Mouse (Mus musculus): ENCODE measurements around the gene Cpsf4l.

The Cpsf4l gene

DNA sequence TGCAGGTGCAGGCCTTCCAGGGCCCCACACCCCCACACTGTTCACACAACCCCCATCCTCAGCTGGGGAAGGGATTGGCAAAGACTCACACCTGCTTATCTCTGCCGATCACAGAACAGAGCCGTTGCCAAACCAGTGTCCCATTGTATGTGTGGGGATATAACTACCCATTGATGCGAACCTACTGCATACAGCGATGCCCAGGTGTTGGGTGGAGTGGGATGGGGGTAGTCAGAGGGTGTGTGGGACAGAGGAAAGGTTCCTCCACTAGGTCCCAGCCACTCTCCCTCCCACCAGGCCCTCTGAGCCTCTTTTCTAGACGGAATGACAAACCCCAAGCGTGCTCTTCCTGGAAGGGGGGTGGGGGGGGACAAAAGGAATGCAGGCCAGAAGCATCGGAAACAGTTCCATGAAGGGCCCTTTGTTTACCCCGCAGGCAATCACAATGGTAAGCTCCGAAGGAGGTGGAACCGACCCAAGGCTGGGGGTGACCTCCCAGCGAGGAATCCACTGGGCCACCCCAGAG is at the start of gene Cpsf4l:
Cpsf4l (minus strand) TSS at position 287 of the 526 bp plus-strand sequence.
- no peak for ATAC-seq (ENCODE audit: insufficient number of reproducible peaks, low FRiP score, low TSS enrichment)

GRCm38 (mm10) chr11:113758851-113759250 is 49.0 kb upstream of the Cpsf4l start:
- ATAC-seq (ENCODE audit: insufficient number of reproducible peaks, low FRiP score, low TSS enrichment), result no peak

GRCm38 (mm10) chr11:113756578-113756977 is 46.8 kb upstream of the Cpsf4l start:
- no peak for ATAC-seq (ENCODE audit: insufficient number of reproducible peaks, low FRiP score, low TSS enrichment)

DNA sequence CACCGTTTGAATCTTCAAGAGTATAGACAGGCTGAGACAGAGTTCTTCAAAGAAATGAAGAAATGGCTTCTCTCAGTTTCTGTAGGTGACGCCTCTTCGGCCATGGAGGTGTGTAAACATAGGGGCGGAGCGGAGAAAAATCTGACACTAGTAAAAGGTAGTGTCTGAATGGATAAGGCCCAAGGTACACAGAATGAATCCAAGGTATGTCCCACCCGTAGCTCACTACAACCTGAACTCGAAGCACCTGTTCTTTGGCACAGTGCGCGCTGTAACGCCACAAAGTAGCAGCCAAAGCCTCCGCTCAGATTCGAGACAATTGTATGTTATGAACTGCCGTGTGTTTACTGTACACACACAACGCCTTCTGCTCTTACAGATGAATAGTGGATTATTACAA is 46.1 kb upstream of the Cpsf4l start:
- no peak for ATAC-seq (ENCODE audit: insufficient number of reproducible peaks, low FRiP score, low TSS enrichment)

DNA sequence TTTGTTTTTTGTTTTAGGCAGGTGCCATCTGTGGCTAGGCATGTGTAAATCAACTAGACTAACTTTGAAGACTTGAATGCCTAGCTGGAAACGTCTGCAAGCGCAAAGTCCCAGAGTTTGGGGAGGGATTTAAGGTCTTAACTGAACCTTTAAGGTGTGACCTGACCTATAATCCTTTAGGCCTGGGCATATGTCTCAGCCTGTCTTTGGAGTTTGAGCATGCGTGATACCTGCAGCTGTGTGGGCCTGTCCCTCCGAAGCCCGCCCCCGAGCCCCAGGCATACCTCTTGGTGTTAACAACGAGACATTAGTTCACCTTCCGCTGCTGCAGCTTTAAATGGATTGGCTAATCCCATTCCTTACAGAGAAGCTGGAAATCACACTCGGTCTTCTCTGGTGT is 45.0 kb upstream of the Cpsf4l start:
- ATAC-seq (ENCODE audit: insufficient number of reproducible peaks, low FRiP score, low TSS enrichment), result no peak

DNA sequence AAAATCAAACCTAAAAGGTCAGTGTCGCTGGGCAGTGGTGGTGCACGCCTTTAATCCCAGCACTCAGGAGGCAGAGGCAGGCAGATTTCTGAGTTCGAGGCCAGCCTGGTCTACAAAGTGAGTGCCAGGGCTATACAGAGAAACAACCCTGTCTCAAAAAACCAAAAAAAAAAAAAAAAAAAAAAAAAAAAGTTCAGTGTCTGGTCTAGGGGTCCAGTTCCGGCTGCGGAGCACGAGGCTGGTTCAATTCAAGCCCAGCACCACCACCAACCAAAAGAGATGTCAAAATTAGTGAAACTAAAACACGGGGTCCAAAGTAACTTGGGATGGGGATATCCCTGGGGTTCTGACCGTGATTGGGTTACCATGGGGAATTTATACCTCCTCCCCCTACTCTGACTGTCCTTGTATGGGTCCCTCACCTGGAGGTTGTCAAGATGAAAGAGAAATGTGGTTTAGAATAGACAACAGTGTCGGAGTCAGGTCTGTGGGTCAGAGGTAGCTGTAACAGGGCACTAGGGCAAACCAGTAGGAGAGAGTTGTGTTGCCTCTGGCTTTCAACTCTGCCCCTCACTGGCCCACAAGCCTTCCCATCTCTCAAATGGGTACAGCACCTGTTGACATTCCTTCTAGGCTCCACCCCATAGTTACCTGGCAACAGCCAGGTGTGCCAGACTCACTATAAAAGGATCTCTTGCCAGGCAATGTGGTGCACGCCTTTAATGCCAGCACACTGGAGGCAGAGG is 43.0 kb upstream of the Cpsf4l start:
- ATAC-seq (ENCODE audit: insufficient number of reproducible peaks, low FRiP score, low TSS enrichment), result no peak

DNA sequence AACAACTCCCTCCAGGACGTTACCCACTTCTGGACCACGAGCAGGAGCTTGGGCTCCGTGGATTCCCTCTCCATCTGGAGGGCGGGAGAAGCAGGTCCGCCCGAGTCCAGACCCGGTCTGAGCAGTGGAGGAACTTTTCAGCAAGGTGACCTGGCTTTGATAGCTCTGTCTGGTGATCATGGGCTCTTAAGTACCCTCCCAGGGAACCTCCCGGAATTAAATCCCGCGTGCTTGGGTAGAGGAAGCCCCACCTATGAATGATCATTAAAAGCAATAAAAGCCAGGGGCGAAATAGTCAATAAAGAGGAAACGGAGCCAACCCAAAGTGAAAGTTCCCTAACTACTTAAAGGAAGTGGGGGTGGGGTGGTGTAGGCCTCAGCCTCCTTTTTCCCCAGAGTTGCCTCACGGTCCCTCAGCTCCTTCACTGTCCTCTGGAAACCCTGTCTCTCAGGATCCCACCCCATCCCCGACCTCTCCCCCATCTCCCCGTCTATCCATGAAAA is 42.4 kb upstream of the Cpsf4l start:
- ATAC-seq (ENCODE audit: insufficient number of reproducible peaks, low FRiP score, low TSS enrichment), result no peak

- peak; percentile 64 for ATAC-seq (ENCODE audit: insufficient number of reproducible peaks, low FRiP score, low TSS enrichment)
These were observed 41.8 kb upstream of the Cpsf4l start, which contains the start of gene Cdc42ep4 for GRCm38 (mm10) chr11:113751484-113752084. Gene Cdc42ep4 (minus strand): TSS chr11:113751881.

DNA sequence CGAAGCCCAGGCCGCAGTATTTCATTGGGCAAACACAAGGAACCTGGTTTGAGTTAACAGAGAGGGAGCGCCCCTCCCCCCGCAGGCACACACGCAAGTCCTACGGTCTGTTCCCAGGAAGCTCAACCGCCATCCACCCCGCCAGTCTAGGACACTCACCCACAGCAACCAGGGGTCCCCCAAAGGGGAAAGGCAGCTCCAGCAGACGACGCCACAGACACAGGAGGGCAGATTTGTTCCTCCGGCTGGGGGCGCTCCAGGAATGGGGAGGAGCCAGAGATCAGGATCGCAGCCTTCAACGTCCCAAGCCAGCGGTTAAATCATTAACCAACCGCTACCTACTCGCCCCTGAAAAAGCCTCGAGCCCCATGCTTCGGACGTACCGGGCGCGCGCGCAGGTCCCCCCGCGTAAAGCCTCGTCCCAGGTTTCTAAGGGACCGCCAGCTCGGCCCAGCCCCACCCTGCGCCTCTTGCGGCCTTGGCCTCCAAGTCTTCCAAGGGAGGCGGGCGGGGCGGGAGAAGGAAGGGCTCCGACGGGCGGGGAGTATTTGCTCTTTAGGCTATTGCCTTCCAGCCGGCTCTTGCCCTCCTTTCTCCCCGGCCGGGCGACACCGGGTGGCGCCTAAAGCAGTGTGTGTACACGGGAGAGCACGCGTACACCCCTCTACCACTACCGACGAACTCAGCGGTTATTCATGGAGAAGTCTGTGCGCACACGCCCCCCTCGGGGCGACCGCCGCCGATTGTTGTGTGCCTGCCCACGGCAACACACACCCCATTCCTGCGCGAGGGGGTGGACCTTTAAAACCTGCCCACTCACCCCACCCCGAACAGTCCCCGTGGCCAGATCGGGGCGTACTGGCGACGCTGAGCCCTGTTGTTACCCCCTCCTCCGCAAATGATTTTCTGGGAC is 41.0 kb upstream of the Cpsf4l start:
- no peak for ATAC-seq (ENCODE audit: insufficient number of reproducible peaks, low FRiP score, low TSS enrichment)

DNA sequence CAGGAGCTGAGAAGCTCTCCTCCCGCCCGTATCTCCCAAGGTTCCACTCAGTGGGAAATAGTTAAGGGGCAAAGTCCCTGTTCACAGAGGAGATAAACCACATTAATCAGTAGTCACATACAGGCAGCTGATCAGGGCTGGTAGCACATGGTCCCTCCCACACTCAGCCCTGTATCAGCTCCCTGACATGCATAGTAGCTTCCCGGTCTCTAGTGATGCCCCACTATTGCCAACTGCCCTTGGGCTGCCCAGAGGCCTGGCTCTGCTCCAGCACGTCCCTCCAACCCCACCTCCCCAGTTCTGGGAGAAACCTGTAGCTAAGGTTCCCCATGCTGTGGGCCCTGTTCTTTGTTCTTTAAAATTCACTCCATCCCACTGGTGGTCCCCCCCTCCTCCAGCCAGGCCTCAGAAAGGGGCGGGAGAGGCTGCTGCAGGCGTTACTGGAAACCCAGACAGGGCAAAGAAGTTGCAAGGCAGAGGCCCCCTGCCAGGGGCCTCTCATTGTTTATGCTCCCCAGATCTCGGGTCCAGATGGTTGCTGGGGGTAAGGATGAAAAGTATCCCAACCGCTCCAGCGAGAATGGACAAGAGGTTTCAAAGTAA is 40.0 kb upstream of the Cpsf4l start:
- ATAC-seq (ENCODE audit: insufficient number of reproducible peaks, low FRiP score, low TSS enrichment), result no peak

DNA sequence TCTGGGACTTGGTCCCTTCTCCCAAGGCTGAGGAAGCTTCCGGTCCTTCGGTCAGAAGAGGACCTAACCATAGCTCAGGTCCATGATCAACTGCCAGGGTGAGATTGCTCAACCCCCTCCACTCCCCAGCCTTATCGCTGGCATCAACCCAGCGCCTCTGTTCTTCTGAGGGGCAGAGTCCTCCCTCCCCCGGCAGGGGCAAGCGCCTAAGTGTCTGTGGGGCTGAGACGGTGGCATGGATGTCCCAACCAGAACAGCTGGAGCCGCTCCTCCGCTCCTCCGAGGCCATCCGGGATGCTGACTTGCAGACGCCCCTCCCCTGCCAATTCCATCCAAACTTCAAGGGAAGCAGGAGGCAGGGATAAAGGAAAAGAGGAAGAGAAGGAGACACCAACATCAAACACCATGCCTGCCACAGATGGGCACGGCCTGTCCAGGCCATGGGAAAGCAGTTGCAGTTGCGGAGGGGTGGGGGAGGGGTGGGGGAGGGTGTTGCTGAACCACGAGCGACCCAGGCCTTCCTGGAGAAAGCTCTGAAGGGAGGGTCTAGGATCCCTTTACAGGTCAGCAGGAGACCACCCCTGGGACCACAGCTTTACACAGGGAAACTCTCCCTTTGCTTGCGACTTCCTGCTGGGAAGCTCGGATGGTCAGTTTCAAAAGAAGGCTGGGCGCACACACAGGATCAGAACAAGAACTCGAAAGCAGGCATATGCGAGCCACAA is 39.1 kb upstream of the Cpsf4l start:
- ATAC-seq (ENCODE audit: insufficient number of reproducible peaks, low FRiP score, low TSS enrichment), result no peak

DNA sequence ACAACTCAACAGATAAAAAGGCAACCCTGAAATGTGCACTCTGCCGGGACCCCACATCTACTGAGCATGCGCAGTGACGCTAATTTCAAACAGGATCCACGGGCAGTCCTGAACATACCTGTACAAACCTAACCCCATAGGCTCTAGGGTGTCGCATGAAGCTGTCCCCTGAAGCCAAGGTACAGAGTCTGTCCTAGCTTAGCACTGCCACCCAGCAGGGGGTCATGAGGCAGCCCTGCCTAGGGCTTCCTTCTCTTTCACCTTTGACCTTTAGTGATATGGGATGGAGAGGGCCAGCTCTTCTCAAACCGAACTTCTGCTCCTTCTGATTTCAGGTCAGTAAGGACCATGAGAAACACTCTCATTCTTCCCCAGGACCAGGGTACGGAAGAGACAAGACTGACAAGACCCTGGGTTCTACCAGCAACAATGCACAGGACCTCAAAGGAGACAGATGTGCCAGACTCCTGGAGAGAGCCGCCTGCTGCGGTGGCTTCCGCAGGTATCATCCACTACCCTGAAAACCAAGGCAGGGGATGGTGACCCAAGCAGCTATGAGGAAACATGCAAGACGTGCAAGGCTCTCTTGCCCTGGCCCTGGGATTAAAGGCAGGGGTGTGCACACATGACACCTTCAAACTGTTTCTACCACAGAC is 38.0 kb upstream of the Cpsf4l start:
- ATAC-seq (ENCODE audit: insufficient number of reproducible peaks, low FRiP score, low TSS enrichment), result no peak

DNA sequence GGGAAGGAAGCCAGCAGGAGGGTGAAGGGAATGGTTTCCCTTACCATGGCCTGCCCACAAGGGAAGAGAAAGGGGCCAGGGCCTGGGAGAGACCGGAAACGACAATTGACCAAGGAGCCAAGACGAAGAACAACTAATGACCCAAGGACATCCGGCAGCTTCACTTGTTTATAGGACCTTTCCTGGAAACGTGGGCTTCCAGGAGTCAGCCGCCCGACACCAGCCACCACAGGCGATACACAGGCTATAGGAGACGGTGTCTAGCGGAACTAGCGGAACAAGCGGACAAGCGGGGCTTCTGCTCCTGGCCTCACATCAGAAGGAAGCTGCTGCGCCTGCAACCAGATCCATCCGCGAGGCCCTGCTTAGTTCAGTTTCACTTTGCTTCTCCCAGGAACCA is 37.2 kb upstream of the Cpsf4l start:
- no peak for ATAC-seq (ENCODE audit: insufficient number of reproducible peaks, low FRiP score, low TSS enrichment)

- no peak for ATAC-seq (ENCODE audit: insufficient number of reproducible peaks, low FRiP score, low TSS enrichment)
These were observed 36.1 kb upstream of the Cpsf4l start for GRCm38 (mm10) chr11:113745961-113746360.

DNA sequence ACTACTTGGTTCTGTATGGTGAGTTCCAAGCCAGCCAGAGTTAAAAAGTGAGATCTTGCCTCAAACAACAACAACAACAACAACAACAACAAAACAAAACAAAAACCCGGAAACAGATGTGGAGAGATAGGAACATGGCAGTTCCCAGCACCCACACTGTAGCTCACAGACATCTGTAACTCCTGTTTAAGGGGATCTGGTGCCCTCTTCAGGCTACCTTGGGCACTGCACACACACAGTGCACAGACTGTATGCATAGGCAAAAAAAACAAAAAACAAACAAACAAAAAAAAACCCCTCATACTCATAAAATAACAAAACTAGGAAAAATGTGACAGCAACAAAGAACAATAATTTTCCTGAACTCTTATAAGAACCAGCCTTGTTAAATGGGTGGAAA is 33.2 kb upstream of the Cpsf4l start:
- ATAC-seq (ENCODE audit: insufficient number of reproducible peaks, low FRiP score, low TSS enrichment), result no peak

DNA sequence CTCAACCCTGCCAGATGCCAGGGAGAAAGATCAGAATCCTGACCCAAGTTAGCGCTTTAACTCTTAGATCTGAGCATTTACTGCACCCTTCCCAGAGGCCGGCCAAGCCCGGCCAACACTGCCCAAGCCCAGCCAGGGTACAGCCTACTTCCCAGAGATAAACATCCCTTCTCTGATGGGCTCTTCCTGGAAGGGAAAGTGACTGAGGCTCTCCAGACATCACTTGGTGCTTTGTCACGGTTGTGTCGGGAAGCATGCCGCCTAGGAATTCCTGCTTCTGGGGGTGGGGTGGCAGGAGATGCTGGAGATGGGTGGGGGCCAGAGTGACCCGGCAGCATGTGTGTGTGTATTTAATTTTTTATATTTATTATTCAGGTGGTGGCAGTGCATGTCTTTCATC is 30.3 kb upstream of the Cpsf4l start:
- ATAC-seq (ENCODE audit: insufficient number of reproducible peaks, low FRiP score, low TSS enrichment), result no peak

GRCm38 (mm10) chr11:113739213-113739612 is 29.4 kb upstream of the Cpsf4l start:
- no peak for ATAC-seq (ENCODE audit: insufficient number of reproducible peaks, low FRiP score, low TSS enrichment)

DNA sequence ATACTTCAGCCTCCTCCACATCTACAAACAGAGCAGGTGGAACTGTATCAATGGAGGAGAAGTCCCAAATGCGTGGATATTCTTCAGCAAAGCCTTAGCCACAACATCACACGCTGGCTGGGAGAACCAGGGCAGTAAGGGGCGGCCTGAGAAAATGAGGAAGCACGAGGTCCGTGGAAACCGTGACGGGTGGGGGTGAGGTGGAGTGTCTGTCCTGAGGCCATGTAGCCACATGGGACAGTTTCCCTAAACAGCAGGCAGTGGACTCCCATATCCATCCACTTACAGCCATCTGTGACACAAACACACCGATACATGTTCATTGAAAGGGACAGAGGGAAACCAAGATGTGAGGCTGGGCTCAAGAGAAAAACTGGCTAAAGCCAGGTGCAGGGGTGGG is 28.1 kb upstream of the Cpsf4l start:
- ATAC-seq (ENCODE audit: insufficient number of reproducible peaks, low FRiP score, low TSS enrichment), result no peak

DNA sequence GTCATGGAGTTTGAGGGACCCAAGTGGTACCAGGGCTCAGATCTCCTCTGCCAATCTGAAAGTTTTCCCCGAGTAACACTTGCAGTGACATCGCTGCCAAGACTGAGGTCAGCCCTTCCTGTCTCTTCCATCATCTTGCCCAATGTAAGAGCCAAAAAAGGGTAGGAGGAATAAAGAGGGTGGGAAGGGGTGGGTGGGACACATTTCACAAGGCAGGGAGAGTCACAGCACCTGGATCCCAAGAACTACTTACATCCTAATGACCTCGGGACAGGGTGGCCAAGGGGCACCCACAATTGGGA is 27.7 kb upstream of the Cpsf4l start:
- ATAC-seq (ENCODE audit: insufficient number of reproducible peaks, low FRiP score, low TSS enrichment), result no peak

All from cerebellum, adult (tissue).